Mouse (Mus musculus) fat pad, adult 2 months (tissue): ENCODE measurements at regions not wholly inside any gene's neighbourhood (a gene's known extent, or its start where the extent isn't known, plus 50 kb on each side); places are given as distances from the start of the nearest gene placed in this dataset.

Experiments used
- DNase-seq: peaks from one replicate; pipeline ENCODE4 v3.0.0-alpha.2; 2011; ENCODE audit warnings: low read depth, low spot score; ENCODE audit errors: extremely low read depth

DNA sequence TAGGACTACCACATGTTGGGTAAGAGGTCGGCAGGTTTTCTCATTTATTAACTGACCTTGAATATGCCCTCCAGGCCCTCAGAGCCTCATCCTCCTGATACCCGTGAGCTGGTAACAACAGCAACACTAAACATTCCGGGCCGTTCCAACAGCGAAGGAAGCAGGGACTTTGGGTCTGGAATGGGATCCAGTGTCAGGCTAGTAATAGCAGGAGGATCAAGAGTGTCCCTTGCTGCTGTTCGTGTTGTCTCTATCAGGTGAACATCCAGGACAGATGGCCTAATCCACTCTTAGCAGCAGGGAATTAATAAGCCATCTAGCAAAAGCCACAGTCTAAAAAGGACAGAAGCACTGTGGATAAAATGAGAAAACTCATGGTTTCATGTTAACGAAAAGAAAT lies 106.7 kb downstream of the Cpeb2 start:
- DNase-seq = no peak

DNA sequence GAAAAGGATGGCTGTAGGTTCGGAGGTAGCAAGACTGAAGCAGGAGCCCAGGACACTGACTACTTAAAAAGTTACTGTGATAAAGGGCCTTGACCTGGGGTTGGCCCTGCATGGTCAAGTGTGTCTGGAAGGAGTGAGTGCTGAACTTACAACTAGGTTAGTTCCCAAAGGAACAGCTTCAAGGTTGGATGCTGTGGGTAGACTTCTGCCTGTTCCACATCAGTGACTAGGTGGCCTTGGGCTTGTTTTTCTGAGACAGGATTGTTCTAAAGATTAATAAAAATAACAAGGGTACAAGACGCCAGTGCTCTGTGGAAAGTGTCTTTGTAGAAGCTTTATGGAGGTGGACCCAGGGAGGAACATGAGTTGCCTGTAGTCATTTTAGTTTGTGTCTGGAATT lies 108.5 kb downstream of the Cpeb2 start:
- DNase-seq = no peak

GRCm38 (mm10) chr5:43344441-43344840 lies 111.5 kb downstream of the Cpeb2 start:
- DNase-seq = no peak

DNA sequence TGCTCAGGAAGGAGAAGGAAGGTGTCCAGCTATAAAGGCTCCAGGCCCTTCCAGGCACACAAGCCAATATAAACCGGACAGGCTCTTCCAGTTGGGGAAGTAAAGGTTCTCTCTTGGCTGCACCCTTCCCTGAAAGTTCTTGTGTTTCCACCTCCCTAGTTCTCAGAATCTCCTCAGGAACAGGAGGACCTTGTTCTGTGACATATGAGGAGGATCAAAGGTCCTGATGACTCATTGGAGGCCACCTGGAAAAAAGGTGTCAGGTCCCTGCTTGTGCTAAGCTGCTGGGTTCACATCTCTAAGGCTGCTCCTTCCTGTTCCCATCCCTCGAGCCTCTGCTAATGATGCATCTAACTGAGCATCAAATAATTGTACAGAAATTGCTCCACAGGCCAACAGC lies 118.0 kb downstream of the Cpeb2 start:
- no peak for DNase-seq

DNA sequence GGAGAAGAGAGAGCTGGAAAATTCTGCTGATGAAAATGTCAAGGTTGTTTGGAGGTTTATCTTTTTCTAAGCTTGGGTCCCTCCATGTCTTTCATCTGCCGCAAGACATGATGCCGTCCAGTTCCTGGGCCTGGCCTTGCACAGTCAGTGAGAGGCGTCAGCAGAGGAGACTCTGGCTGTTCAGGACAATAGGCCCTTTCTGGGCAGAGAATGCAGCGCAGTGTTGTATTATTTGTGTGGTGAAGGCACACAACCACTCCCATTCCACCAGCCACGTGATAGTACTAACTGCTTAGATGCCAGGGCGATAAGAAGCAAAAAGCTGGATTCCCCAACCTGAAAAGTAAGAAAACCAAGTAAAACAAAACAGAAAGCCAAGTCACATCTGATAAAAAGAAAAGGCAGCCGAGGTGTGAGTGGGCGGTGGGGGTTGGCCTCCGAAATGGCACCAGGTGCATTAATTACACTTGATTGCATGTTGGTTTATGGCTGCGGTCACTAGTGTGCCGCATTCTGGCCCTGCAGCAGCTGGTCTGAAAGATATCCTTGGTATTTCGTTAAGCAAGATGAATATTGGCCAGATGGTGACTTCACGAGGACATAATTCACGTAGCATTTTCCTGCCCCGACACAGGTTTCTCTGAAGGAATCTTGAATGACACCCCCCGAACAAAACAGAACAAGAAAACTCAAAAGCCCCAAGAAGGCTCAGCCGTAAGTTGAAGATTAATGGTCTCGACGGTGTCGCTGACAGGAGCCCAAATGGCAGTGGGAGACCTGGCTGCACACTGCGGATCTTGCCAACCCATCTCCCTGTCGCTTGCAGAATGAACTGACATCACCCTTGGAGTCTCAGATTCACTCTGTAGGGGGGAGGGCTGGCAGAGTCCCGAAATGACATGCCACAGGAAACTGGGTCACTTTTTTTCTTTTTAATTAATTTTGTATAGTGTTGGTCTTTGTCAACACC lies 120.3 kb downstream of the Cpeb2 start:
- DNase-seq = no peak

DNA sequence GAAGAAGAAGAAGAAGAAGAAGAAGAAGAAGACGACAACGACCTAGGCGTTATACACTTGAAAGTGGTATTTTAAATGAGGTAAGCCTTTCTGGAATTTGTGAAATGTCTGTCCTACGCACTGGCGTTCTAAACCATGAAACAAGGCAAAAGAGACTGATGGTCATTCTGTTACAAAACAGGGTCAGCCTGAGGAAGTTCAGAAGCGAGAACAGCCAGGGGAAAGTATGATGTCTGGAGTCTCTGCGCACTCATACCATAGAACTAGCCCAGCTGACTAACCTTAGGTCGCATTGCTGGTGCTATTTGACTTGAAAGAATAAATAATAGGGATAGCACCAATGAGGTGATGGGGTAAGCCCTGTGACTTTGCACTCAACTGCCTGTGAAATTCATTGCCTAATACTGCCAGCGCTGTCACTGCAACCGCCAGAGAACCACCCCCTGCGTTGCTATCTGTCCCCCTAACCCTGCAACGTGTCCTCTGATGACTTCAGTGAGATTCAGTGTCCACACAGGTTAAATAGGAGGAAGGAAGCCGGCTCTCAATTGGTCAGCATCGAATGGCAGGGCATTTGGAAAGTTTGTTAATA lies 121.5 kb downstream of the Cpeb2 start:
- DNase-seq = no peak

GRCm38 (mm10) chr5:43355026-43355580 lies 122.1 kb downstream of the Cpeb2 start:
- DNase-seq = no peak

DNA sequence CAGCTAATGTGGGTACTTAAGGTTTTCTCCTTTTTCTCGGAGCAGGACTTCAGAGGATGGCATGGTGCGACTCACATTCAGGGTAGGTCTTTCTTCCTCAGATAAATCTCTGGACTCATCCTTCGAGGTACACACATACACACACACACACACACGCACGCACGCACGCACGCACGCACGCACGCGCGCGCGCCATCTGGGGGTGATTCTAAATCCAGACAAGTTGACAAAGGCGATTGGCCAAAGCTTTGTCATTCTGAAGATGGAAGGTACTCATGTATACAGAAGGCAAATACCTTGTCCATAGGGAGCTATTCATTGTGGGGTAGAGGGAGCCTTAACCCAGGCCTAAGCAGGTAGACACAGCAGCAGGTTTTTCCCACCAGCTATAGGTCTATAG lies 122.9 kb downstream of the Cpeb2 start:
- no peak for DNase-seq

DNA sequence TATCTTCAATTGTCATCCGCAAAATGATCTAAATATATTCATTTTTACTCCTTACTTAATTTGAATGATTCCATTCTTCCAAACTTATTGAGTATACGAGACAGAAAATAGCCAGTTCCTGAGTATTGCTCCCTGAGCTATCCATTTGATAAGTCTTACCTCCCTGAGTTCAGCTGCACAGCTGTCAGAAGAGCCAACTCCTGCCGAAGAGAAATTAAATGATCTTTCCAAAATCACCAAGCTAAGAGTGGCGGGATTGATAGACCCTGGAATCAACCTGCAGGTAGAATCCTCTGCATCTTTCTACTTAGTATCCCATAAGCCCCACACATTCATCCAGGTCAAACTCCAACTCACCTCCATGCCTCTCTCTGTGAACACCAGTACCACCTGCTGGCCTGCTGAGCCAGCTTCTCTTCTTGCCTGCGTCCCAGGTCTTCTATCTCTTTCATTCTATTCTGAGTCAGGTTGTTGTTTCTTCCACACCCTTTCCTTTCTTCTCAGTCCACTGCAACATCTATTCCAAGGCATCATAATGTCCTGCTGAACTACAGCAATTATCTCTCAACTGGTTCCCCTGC lies 124.2 kb downstream of the Cpeb2 start:
- no peak for DNase-seq

- DNase-seq = no peak
Measured at GRCm38 (mm10) chr5:43357901-43358300, 124.9 kb downstream of the Cpeb2 start.

DNA sequence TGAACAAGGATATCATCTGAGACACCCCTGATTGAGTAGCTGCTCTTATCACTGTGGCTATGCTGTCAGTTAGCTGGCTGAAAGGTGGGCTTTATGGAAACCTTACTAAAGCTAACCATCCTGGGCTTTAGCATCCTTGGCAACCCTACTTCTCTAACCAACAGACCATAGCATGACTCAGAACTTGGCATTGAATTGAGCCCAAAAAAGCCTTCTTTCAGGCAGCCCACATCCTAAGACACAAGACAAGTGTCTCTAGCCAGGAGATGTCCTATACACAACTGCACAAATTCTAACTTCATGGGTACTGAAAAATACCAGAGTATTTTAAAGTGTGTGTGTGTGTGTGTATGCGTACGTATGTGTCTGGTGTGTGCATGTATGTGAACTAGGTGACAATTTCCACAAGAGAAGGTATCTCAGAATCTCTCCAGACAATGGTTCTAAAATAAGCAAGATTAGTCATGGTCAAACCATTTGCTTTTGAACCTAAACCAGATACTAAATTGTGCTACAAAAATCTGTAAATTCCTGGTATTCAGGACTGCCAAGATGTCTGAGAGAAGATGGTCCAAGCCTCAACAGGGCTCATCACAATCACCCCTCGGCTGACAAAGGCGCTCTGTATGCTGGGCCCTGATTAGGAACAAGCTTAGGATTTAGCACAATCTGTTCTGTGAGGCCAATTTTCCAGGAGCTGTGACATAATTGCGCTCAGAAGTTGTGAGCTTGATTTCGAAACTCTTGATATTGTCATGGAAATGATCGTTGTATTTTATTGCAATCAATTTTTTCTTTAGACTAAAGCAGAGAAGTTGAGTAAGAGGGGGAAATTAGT lies 126.2 kb downstream of the Cpeb2 start:
- no peak for DNase-seq

DNA sequence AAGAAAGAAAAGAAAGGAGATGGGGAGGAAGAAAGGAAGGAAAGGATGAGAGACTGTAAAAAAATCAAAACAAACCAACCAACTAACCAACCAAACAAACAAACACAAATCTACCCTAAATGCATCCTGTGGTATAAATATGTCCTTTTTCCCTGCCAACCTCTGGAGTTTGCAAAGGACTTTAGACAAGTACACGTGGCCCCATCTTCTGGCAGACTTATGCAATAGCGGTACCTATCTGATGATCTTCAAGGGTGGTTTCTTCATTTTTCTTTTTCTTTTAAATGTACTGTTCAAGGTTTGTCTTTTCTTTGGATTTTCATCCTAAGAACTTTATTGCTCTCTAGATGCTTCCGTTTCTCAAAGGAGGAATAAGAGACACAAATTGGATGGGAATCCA lies 127.3 kb downstream of the Cpeb2 start:
- DNase-seq = no peak

DNA sequence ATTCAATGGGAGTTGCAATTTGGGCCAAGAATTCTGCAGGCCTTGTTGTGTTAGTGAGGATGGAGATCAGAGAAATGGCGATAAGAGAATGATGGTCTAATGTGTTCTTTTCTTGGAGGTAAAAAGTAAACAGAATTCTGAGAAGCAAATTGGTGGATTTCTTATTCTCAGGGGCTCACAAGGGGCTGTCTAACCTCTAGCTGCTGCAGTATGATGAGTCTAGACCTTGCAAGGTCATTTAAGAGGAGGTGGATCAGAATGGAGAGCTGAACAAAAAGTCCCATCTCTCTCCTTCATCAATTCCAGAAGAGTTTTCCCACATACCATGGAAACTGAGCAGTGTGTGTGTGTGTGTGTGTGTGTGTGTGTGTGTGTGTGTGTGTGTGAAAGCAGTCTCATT lies 128.1 kb downstream of the Cpeb2 start:
- no peak for DNase-seq

GRCm38 (mm10) chr5:43372385-43372784 lies 139.4 kb downstream of the Cpeb2 start:
- no peak for DNase-seq

GRCm38 (mm10) chr5:43384689-43385375 lies 130.5 kb upstream of the C1qtnf7 start:
- peak; percentile 25 for DNase-seq

DNA sequence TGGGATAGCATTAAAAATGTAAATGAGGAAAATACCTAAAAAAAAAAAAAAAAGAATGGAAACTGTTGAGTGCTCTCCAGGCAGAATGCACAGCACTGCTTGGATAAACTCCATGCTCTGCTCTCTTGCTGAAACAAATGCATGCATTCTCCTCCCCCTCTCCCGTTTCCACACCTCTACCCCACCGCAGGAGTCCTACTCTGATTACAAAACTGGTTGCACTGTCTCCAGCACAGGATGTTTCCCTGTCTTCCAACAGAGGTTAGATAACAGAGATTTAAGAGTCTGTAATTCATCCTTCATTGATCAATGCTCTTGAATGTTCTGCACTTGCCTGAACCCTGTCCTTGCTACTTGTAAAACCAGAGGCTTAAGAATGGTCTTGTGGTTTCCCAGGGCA lies 124.3 kb upstream of the C1qtnf7 start:
- no peak for DNase-seq

DNA sequence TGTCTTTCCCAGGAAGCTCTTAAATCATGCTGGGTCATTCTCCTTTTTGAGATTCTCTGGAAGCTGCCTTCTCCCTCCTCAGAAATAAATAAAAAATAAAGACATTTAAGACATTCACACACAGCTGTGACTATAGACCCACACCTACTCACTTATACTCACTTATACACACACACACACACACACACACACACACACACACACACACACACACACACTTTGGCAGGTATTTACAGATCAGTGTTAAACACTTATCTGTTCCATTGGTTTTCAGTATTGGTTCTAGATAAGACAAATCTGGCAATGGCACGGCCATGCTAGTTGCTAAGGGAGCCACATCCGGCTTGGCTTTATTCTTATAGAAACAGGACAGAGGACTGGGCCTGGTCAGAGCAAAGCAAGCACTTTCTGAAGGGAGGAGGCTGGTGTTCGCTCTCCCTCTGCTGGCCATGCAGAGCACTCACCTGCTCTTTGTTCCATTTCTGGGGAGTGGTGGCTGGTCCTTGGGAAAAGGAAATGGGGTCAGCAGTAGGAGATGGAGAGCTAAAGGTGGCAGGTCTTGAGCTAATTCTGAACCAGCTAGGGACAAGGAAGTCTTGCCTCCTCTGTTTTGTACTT lies 123.8 kb upstream of the C1qtnf7 start:
- no peak for DNase-seq

DNA sequence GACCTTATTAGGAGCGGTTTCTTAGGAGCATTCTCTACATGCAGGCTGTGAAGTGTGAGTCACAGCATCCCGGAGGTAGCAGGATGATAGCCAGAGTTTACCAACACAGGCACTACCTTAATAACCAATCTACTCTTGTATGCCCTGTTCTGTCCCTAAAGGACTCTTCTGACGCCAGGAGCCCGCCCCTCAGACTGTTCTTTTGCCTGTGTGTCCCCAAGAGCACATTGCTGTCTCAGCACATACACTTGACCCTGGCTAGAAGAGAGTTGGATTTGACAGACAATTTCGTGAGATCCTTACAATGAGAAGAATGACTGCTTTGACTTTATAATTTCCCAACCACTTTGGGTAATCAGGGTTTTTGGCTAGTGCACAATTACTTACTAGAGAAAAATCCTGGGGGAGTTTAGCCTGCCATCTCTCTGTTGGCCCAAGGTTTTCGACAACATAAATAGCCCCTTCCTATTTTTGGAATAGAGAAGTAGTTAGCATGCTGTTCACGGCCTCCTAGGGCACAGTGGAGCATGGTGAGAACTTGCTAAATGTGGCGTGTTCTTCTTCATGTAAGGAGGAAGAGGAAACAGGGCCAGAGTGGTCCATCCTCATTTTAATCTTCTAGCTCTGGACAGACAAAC lies 122.3 kb upstream of the C1qtnf7 start:
- DNase-seq = no peak

DNA sequence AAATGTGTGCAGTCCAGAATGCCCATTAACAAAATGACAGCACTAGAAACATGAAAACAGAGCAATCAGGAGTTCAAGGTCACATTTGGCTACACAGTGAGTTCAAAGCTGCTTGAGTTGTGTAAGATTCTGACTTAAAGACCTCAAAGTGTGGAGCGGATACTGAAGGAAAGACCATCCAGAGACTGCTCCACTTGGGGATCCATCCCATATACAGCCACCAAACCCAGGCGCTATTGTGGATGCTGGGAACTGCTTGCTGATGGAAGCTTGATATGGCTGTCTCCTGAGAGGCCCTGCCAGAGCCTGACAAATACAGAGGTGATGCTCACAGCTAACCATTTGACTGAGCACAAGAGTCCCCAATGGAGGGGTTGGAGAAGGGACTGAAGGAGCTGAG lies 98.1 kb upstream of the C1qtnf7 start:
- no peak for DNase-seq
